Mouse (Mus musculus) neural tube, embryonic 12.5 days (tissue): ENCODE data around the gene Arhgap42. TPM values are rescaled to one million over a fixed set of nuclear protein-coding genes. Genes with fewer than 3 reads are reported as not detected.

Source experiments
- ATAC-seq: fragments of 200-750 bp; cut with Nextera tagmentation; 2 replicates; pipeline ENCODE4 v1.8.0; 2017; ENCODE audit warnings: low read depth, mild to moderate bottlenecking, moderate TSS enrichment, moderate library complexity; ENCODE audit not compliant: low FRiP score
- H3K27ac ChIP-seq: fragments of 300-500 bp; sonication (generic); 2 replicates; pipeline ENCODE4 v1.5.1; 2016
- H3K27me3 ChIP-seq: fragments of 300-500 bp; sonication (generic); replicated peaks from 2 replicates; pipeline ENCODE4 v1.6.1; 2016; ENCODE audit warnings: mild to moderate bottlenecking
- H3K36me3 ChIP-seq: fragments of 300-500 bp; sonication (generic); 2 replicates; pipeline ENCODE4 v1.6.1; 2016; ENCODE audit warnings: mild to moderate bottlenecking
- H3K4me1 ChIP-seq: fragments of 300-500 bp; sonication (generic); 2 replicates; pipeline ENCODE4 v1.6.1; 2016
- H3K4me2 ChIP-seq: fragments of 300-500 bp; sonication (generic); replicated peaks from 2 replicates; pipeline ENCODE4 v1.6.1; 2016; ENCODE audit warnings: mild to moderate bottlenecking
- H3K4me3 ChIP-seq: fragments of 300-500 bp; sonication (generic); 2 replicates; pipeline ENCODE4 v1.5.1; 2016
- H3K9ac ChIP-seq: fragments of 300-500 bp; sonication (generic); 2 replicates; pipeline ENCODE4 v1.6.1; 2016; ENCODE audit warnings: mild to moderate bottlenecking
- H3K9me3 ChIP-seq: fragments of 300-500 bp; sonication (generic); 2 replicates; pipeline ENCODE4 v1.6.1; 2016; ENCODE audit warnings: mild to moderate bottlenecking
- WGBS: fragments of 180-500 bp; shearing (Covaris S2); methylation state at CpG from one replicate; pipeline ENCODE4 v1.1.7; 2016; 5-methylcytosine and 5-hydroxymethylcytosine counted together
- polyA plus RNA-seq: library from polyadenylated mRNA; unstranded; fragments of >200 nt; fragmentation: Nextera tagmentation; extraction: Ambion mirVana; gene quantifications from 2 replicates; pipeline ENCODE4 v1.2.1, GENCODE M21; 2016

Arhgap42 gene
- polyA plus RNA-seq, 1 experiment from 2014 or later = 25.5 TPM

DNA sequence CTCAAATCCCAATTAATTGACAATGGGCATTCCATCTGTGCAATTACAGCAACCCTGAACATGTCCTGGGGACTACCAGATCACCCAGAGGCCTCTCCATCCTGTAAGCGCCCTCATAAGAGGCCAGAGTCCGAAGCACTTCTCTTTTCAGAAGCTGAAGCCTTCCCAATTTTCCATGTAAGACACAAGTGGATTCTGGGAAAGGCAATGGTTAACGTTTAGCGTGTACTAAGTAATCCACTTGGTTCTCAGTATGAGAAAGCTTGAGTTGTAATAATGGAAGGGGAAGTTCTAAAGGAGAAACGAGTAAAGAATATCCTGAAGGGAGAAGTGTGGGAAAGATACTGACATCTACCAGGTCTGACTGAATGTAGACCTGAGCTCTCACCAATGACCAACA is 1.4 kb downstream of the Arhgap42 start:
- H3K9ac ChIP-seq = no peak overlapping the region

DNA sequence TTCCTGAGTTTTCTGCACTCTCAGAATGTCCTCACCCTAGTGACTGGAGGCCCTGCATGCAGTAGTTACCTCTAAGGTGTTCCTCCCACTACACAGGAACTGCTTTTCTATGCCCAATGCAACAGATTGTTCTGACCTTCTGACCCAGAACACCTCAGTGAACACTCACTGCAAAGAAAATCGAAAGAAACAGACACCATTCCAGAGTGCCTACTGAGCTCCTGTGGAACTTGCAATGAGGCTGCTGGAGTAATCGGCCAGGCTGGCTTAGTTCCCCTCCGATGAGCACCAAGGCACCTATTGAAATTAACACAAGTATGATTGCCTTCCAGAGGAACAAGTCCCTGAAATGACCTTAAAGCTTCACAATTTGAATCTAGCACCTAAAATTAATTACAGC is 9.2 kb downstream of the Arhgap42 start:
- Histone ChIP-seq H3K27me3 (no peaks in the 10 kb centered on the region), H3K9ac (no peak overlapping the region), H3K4me3 (no peak overlapping the region), H3K4me1 (no peaks in the 10 kb centered on the region), H3K27ac (no peak overlapping the region), H3K36me3 (no peaks in the 10 kb centered on the region), H3K9me3 (no peaks in the 10 kb centered on the region), H3K4me2 (no peak overlapping the region)
- ATAC-seq = no peak
- 84% methylated on average over 3 of the region's 3 CpGs for WGBS

More for the DNA sequence above, 1.4 kb downstream of the Arhgap42 start:
- no peaks in the 10 kb centered on the region for H3K27me3 ChIP-seq
- ATAC-seq = no peak
- H3K4me2 ChIP-seq = peak overlapping the region; percentile 82
- no peaks in the 10 kb centered on the region for H3K36me3 ChIP-seq
- WGBS = 67% methylated on average over 5 of the region's 5 CpGs
- H3K9me3 ChIP-seq = no peaks in the 10 kb centered on the region
- peak overlapping the region; percentile 77 for H3K4me3 ChIP-seq
- H3K4me1 ChIP-seq = peaks cover 9% of the 10 kb centered on the region; the same call in 1 of the 2 replicates
- no peak overlapping the region for H3K27ac ChIP-seq

DNA sequence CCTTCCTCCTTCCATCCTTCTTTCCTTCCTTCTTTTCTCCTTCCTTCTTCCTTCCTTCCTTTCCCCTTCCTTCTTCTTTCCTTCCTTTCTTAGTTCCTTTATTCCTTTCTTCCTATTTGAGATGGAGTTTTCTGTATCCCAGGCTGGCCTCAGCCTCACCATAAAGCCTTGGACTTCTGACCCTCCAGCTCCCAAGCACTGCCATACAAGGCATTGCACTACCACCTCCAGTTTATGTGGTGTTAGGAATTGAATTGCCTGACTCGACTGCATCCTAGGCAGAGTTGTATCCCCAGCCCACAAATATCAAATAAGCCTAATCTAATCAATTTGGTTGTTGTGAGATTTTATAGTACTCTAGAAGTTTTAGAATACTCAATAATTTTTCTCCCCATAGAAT is 14.1 kb downstream of the Arhgap42 start:
- Histone ChIP-seq H3K9me3 (no peaks in the 10 kb centered on the region), H3K36me3 (no peaks in the 10 kb centered on the region), H3K4me2 (no peak overlapping the region), H3K9ac (no peak overlapping the region), H3K27ac (no peak overlapping the region), H3K27me3 (no peaks in the 10 kb centered on the region), H3K4me1 (no peaks in the 10 kb centered on the region), H3K4me3 (no peak overlapping the region)
- ATAC-seq = no peak
- 67% methylated on average over 1 of the region's 1 CpGs for WGBS

DNA sequence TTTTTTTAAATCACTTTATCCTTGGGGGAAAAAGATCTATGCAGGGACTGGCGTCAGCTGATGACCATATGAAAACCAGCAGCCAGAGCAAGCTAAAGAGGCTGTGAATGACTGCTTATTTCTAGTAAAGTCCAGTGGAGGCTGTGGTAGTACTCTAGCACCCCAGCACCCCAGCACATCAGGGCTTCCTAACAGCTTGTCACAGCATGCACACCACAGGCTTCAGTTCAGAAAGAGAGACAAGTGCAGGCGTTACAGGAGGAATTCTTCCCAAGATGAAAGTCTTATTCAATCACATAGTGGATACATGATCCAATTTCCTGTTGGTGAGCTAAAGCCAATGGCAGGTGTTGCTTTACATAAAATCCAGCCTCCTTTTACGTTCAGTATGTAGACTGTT is 15.5 kb downstream of the Arhgap42 start:
- WGBS = 62% methylated on average over 3 of the region's 3 CpGs

DNA sequence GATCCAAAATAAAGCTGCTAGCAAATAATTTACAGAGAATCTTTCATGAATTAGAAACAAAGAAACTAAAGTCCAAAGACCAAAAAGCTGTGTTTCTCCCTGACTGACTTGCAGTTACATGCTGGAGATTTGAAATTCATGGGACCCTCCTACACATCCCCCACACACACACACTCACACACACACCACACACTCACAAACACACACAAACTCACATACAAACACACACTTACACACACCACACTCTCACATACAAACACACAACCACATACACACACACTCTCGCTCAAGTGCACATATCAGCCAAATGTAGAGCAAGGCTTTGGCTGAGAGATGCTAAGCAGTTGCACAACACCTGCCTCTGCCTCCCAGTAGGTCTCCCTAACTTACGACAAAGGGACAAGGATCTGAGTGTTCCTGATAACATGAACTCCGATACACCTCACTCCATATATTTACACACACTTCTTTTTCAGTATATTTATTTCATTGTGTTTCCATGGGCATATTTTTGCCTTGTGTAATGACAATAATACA is 16.9 kb downstream of the Arhgap42 start:
- no peaks in the 10 kb centered on the region for H3K27me3 ChIP-seq
- H3K36me3 ChIP-seq = no peaks in the 10 kb centered on the region
- WGBS = 88% methylated on average over 3 of the region's 3 CpGs
- H3K9ac ChIP-seq = no peak overlapping the region
- H3K4me3 ChIP-seq = no peak overlapping the region
- no peak for ATAC-seq
- H3K9me3 ChIP-seq = no peaks in the 10 kb centered on the region
- no peaks in the 10 kb centered on the region for H3K4me1 ChIP-seq
- H3K27ac ChIP-seq = no peak overlapping the region
- H3K4me2 ChIP-seq = no peak overlapping the region

More for the DNA sequence above, 15.5 kb downstream of the Arhgap42 start:
- no peaks in the 10 kb centered on the region for H3K4me1 ChIP-seq
- no peak overlapping the region for H3K4me2 ChIP-seq
- H3K36me3 ChIP-seq = no peaks in the 10 kb centered on the region
- no peak for ATAC-seq
- no peak overlapping the region for H3K27ac ChIP-seq
- H3K9me3 ChIP-seq = no peaks in the 10 kb centered on the region
- H3K4me3 ChIP-seq = no peak overlapping the region
- no peaks in the 10 kb centered on the region for H3K27me3 ChIP-seq
- no peak overlapping the region for H3K9ac ChIP-seq

DNA sequence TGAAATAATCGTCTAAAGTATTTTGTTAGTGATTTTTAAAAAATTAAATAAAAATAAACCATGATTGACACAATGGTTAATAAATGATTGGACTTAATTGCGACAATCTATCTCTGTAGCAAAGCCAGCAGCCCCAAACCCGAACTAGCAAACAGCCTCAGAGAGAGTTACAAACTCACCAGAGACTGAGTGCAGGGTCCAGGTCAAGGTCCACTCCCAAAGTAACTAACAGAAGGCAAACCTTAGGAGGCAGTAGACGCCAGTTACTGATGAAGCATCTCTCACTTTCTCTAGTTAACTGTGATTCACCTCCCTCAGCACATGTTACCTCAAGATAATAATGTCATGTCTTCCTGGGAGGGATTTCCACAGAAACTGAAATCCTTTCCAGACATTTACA is 17.7 kb downstream of the Arhgap42 start:
- Histone ChIP-seq H3K4me2 (no peak overlapping the region), H3K9ac (no peak overlapping the region), H3K4me3 (no peak overlapping the region), H3K36me3 (no peaks in the 10 kb centered on the region), H3K27ac (no peak overlapping the region), H3K9me3 (no peaks in the 10 kb centered on the region), H3K27me3 (no peaks in the 10 kb centered on the region), H3K4me1 (no peaks in the 10 kb centered on the region)
- ATAC-seq = no peak
- 85% methylated on average over 4 of the region's 4 CpGs for WGBS

DNA sequence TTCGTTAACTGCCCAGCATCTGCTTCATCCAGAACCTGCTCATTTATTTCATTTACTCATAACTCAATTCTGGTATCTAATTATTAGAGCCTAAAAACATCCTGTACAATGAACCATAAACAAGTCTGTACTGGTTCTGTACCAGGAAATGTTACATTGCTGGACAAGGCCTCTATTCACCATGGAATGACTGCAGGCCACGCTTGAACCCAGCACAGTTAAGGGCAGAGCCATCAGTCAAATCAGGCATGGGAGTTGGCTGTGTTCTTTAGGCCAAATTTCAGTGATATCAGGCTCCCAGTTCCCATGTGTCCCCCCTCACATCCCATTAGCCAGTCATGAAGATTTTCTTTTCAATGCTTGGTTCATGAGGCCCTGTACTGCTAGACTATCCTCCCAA is 20.6 kb downstream of the Arhgap42 start:
- H3K27me3 ChIP-seq = no peaks in the 10 kb centered on the region
- no peaks in the 10 kb centered on the region for H3K36me3 ChIP-seq
- H3K4me2 ChIP-seq = no peak overlapping the region
- H3K9me3 ChIP-seq = no peaks in the 10 kb centered on the region
- H3K4me1 ChIP-seq = no peaks in the 10 kb centered on the region
- WGBS = 68% methylated on average over 2 of the region's 2 CpGs
- no peak for ATAC-seq
- no peak overlapping the region for H3K27ac ChIP-seq
- H3K9ac ChIP-seq = no peak overlapping the region
- no peak overlapping the region for H3K4me3 ChIP-seq

DNA sequence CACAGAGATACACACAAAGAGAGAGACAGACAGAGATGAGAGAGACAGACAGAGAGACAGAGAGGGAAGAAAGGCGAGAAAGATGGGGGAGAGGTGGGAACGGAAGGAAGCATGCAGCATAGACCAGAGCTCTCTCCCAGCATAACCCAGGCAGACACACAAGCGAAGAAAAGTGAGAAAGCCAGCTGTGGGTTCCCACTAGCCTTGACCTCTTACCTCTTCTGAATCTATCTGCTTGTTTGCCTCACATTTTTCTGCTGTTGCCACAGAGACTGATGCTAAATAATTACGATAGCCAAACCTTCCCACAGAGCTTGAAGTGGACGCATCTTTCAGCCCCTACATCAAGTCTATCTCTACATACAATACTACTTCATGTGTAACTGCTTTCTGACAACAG is 24.1 kb downstream of the Arhgap42 start:
- H3K9me3 ChIP-seq = no peaks in the 10 kb centered on the region
- H3K27ac ChIP-seq = no peak overlapping the region
- H3K4me2 ChIP-seq = no peak overlapping the region
- no peaks in the 10 kb centered on the region for H3K27me3 ChIP-seq
- H3K36me3 ChIP-seq = no peaks in the 10 kb centered on the region
- 56% methylated on average over 5 of the region's 5 CpGs for WGBS
- H3K4me3 ChIP-seq = no peak overlapping the region
- H3K4me1 ChIP-seq = no peaks in the 10 kb centered on the region
- no peak for ATAC-seq
- no peak overlapping the region for H3K9ac ChIP-seq

DNA sequence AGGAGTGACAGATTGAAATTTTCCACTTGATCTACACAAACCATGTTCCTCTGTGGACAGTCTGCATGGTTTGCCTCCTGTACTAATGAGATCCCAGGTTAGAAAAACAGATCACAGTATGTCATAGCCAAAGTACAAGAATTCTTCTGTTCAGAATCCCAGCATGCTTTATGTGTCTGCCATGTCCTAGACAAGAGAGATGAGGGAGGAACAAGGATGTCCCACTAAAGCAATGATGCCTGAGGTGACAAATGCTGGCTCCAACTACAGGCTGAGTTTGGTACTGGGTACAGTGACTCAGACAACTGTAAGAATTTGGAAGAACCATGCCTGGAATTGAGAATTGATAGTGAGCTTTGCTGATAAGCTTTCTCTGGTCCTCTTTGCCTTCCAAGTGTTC is 24.6 kb downstream of the Arhgap42 start:
- no peak for ATAC-seq
- Histone ChIP-seq H3K9ac (no peak overlapping the region), H3K27ac (no peak overlapping the region), H3K9me3 (no peaks in the 10 kb centered on the region), H3K36me3 (no peaks in the 10 kb centered on the region), H3K4me2 (no peak overlapping the region), H3K27me3 (no peaks in the 10 kb centered on the region), H3K4me1 (no peaks in the 10 kb centered on the region), H3K4me3 (no peak overlapping the region)

DNA sequence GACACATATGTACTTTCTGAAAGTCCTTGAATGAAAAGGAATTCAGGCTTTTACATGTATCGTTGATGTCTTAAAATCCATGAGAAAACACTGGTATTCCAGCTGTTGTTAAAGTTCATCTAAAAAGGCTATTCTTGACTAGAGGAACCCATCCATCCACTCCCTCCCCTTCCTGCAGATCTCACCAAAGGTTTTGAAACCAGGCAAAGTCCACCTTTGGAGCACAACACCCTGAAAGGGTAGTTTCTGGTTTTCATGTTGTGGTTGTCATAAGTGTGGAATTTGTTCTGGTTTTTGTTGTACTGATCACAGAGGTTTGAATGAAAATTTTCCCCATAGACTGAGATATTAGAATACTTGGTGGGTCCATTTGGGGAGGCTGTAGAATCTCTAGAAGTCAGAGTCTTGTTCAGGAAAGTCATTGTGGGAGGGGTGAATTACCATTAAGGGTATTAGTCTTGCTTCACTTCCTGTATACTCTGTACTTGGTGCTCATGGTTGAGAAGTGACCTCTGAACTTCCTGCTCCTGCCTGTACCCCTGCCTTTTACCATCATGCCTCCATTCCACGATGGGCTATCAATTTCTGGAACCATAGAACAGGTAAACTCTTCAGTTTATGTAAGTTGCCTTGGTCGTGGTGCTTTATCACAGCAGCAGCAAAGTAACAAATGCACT is 27.4 kb downstream of the Arhgap42 start:
- WGBS = 86% methylated on average over 3 of the region's 3 CpGs
- Histone ChIP-seq H3K4me1 (no peaks in the 10 kb centered on the region), H3K36me3 (no peaks in the 10 kb centered on the region), H3K27ac (no peak overlapping the region), H3K4me2 (no peak overlapping the region), H3K27me3 (no peaks in the 10 kb centered on the region), H3K9ac (no peak overlapping the region), H3K9me3 (no peaks in the 10 kb centered on the region), H3K4me3 (no peak overlapping the region)
- ATAC-seq = no peak

DNA sequence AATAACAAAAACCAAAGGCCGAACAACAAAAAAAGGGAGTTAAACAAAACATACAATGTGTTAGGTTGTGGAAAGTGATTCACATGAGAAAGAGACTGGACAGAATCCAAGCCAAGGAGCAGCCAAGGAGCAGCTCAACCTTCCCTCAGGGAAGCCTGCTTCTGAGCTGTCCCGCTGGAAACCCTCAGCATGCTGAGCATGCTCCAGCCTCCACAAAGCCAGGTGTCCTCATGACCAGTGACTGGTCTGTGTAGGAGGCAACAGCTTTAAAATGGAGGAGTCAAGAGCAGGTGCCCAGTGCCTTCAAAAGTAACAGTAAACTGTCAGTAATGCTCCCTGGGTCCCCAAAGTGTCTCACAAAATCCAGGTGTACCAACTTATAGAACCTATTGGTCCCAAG is 28.4 kb downstream of the Arhgap42 start:
- no peaks in the 10 kb centered on the region for H3K4me1 ChIP-seq
- 90% methylated on average over 2 of the region's 2 CpGs for WGBS
- H3K27ac ChIP-seq = no peak overlapping the region
- H3K9me3 ChIP-seq = no peaks in the 10 kb centered on the region
- ATAC-seq = no peak
- no peak overlapping the region for H3K9ac ChIP-seq
- H3K4me3 ChIP-seq = no peak overlapping the region
- no peaks in the 10 kb centered on the region for H3K27me3 ChIP-seq
- no peaks in the 10 kb centered on the region for H3K36me3 ChIP-seq
- H3K4me2 ChIP-seq = no peak overlapping the region

DNA sequence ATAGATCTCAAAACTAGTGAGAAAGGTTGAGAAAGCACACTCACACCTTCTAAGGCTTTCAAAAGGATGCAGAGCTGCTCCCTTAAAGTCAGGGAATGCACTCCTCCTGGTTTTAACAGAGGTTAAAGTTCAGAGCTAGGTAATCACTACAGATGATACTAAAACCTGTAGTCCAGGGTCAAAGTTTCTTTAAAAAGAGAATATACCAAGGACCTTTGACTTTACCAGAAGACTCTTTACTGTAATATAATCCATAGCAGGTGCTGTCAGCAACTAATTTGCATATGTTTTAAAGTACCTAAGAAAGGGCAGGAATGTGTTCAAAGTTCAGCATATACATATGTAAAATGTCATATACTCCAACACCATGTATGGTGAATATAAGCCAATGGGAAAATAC is 30.7 kb downstream of the Arhgap42 start:
- no peaks in the 10 kb centered on the region for H3K36me3 ChIP-seq
- H3K4me1 ChIP-seq = no peaks in the 10 kb centered on the region
- H3K27me3 ChIP-seq = no peaks in the 10 kb centered on the region
- H3K9ac ChIP-seq = no peak overlapping the region
- no peak overlapping the region for H3K4me2 ChIP-seq
- no peak overlapping the region for H3K27ac ChIP-seq
- H3K9me3 ChIP-seq = no peaks in the 10 kb centered on the region
- no peak for ATAC-seq
- no peak overlapping the region for H3K4me3 ChIP-seq

DNA sequence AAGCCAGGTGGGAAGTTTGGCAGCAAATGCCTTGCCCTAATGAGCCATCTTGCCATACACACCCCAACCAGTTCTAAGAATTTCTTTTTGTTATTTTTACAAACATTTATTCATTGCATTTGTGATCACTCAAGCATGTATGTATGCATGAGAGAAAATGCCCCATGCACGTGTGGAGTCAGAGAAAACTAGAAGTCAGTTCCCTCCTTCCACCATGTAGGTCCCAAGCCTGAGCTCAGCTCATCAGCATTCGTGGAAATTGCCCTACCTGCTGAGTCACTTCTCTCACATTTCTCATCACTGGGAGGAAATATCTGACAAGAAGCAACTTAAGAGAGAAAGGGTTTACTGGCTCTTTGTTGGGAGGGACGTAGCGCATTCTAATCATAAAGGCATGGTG is 31.6 kb downstream of the Arhgap42 start:
- no peak overlapping the region for H3K4me2 ChIP-seq
- no peak for ATAC-seq
- H3K4me3 ChIP-seq = no peak overlapping the region
- no peak overlapping the region for H3K9ac ChIP-seq
- no peaks in the 10 kb centered on the region for H3K36me3 ChIP-seq
- no peaks in the 10 kb centered on the region for H3K9me3 ChIP-seq
- 76% methylated on average over 4 of the region's 4 CpGs for WGBS
- H3K4me1 ChIP-seq = no peaks in the 10 kb centered on the region
- H3K27me3 ChIP-seq = no peaks in the 10 kb centered on the region
- no peak overlapping the region for H3K27ac ChIP-seq
